Mouse (Mus musculus) right cerebral cortex, postnatal 14 days (tissue): ENCODE data around the gene Chrm1.

Experiments
- DNase-seq: peaks from one replicate; pipeline ENCODE4 v3.0.0; 2022

Chrm1 gene

GRCm38 (mm10) chr19:8691871-8692539 lies 28.4 kb downstream of the Chrm1 start:
- no peak for DNase-seq

GRCm38 (mm10) chr19:8692740-8693139 lies 29.2 kb downstream of the Chrm1 start:
- no peak for DNase-seq

- DNase-seq, result no peak
These were observed 31.7 kb downstream of the Chrm1 start for GRCm38 (mm10) chr19:8695330-8695729.

- DNase-seq, result no peak
These were observed 36.1 kb downstream of the Chrm1 start for GRCm38 (mm10) chr19:8699652-8700051.

- DNase-seq, result no peak
These were observed 38.9 kb downstream of the Chrm1 start for GRCm38 (mm10) chr19:8702458-8702857.

GRCm38 (mm10) chr19:8703571-8703970 lies 40.0 kb downstream of the Chrm1 start:
- DNase-seq, result no peak

- no peak for DNase-seq
These were observed 41.6 kb downstream of the Chrm1 start for GRCm38 (mm10) chr19:8705026-8705708.

GRCm38 (mm10) chr19:8706132-8706667 lies 42.6 kb downstream of the Chrm1 start:
- no peak for DNase-seq

GRCm38 (mm10) chr19:8706930-8707329 lies 43.3 kb downstream of the Chrm1 start:
- DNase-seq, result no peak

- no peak for DNase-seq
These were observed 45.4 kb downstream of the Chrm1 start for GRCm38 (mm10) chr19:8708954-8709353.

GRCm38 (mm10) chr19:8710057-8710456 lies 46.5 kb downstream of the Chrm1 start:
- no peak for DNase-seq

- no peak for DNase-seq
These were observed 47.9 kb downstream of the Chrm1 start for GRCm38 (mm10) chr19:8711506-8711905.

- DNase-seq, result no peak
These were observed 48.6 kb downstream of the Chrm1 start for GRCm38 (mm10) chr19:8711949-8712869.

- peak; percentile 68 for DNase-seq
These were observed 49.3 kb downstream of the Chrm1 start for GRCm38 (mm10) chr19:8712870-8713305.

GRCm38 (mm10) chr19:8713306-8713996 lies 49.9 kb downstream of the Chrm1 start:
- DNase-seq, result peak; percentile 95

GRCm38 (mm10) chr19:8713997-8714652 lies 50.5 kb downstream of the Chrm1 start:
- DNase-seq, result no peak

GRCm38 (mm10) chr19:8714653-8715481 lies 51.3 kb downstream of the Chrm1 start:
- no peak for DNase-seq

GRCm38 (mm10) chr19:8715868-8716766 lies 52.5 kb downstream of the Chrm1 start:
- no peak for DNase-seq

- DNase-seq, result no peak
These were observed 53.3 kb downstream of the Chrm1 start for GRCm38 (mm10) chr19:8716767-8717475.
